Mouse (Mus musculus) liver, embryonic 15.5 days (tissue): ENCODE measurements around the gene Fads2. TPM values are rescaled to one million over a fixed set of nuclear protein-coding genes. Genes with fewer than 3 reads are reported as not detected.

Experiments
- ATAC-seq: fragments of 200-750 bp; cut with Nextera tagmentation; 2 replicates; pipeline ENCODE4 v1.8.0; 2017; ENCODE audit warnings: moderate number of reproducible peaks, mild to moderate bottlenecking, moderate library complexity; ENCODE audit not compliant: insufficient read depth
- H3K27ac ChIP-seq: fragments of 300-500 bp; sonication (generic); replicated peaks from 2 replicates; pipeline ENCODE4 v1.5.1; 2015; ENCODE audit warnings: mild to moderate bottlenecking, inconsistent platforms
- H3K27me3 ChIP-seq: fragments of 300-500 bp; sonication (generic); 2 replicates; pipeline ENCODE4 v1.6.1; 2015; ENCODE audit warnings: mild to moderate bottlenecking, inconsistent platforms
- H3K36me3 ChIP-seq: fragments of 300-500 bp; sonication (generic); replicated peaks from 2 replicates; pipeline ENCODE4 v1.6.1; 2015; ENCODE audit warnings: moderate library complexity, mild to moderate bottlenecking, inconsistent platforms
- H3K4me1 ChIP-seq: fragments of 300-500 bp; sonication (generic); replicated peaks from 2 replicates; pipeline ENCODE4 v1.6.1; 2015; ENCODE audit warnings: inconsistent platforms
- H3K4me2 ChIP-seq: fragments of 300-500 bp; sonication (generic); 2 replicates; pipeline ENCODE4 v1.6.1; 2015; ENCODE audit warnings: moderate library complexity, mild to moderate bottlenecking, inconsistent platforms
- H3K4me3 ChIP-seq: fragments of 300-500 bp; sonication (generic); replicated peaks from 2 replicates; pipeline ENCODE4 v1.5.1; 2015; ENCODE audit warnings: mild to moderate bottlenecking, inconsistent platforms
- H3K9ac ChIP-seq: fragments of 300-500 bp; sonication (generic); 2 replicates; pipeline ENCODE4 v1.6.1; 2015; ENCODE audit warnings: moderate library complexity, mild to moderate bottlenecking, inconsistent platforms
- H3K9me3 ChIP-seq: fragments of 300-500 bp; sonication (generic); replicated peaks from 2 replicates; pipeline ENCODE4 v1.6.1; 2016; ENCODE audit warnings: inconsistent platforms
- WGBS: fragments of 180-500 bp; shearing (Covaris S2); methylation state at CpG from one replicate; pipeline ENCODE4 v1.1.7; 2015; ENCODE audit warnings: mixed read lengths; ENCODE audit not compliant: insufficient replicate concordance; 5-methylcytosine and 5-hydroxymethylcytosine counted together
- polyA plus RNA-seq: library from polyadenylated mRNA; unstranded; fragments of >200 nt; fragmentation: Nextera tagmentation; extraction: Ambion mirVana; gene quantifications from 2 replicates; pipeline ENCODE4 v1.2.1, GENCODE M21; 2015

The Fads2 gene
- polyA plus RNA-seq, 1 experiment from 2014 or later, result 89.7 TPM

DNA sequence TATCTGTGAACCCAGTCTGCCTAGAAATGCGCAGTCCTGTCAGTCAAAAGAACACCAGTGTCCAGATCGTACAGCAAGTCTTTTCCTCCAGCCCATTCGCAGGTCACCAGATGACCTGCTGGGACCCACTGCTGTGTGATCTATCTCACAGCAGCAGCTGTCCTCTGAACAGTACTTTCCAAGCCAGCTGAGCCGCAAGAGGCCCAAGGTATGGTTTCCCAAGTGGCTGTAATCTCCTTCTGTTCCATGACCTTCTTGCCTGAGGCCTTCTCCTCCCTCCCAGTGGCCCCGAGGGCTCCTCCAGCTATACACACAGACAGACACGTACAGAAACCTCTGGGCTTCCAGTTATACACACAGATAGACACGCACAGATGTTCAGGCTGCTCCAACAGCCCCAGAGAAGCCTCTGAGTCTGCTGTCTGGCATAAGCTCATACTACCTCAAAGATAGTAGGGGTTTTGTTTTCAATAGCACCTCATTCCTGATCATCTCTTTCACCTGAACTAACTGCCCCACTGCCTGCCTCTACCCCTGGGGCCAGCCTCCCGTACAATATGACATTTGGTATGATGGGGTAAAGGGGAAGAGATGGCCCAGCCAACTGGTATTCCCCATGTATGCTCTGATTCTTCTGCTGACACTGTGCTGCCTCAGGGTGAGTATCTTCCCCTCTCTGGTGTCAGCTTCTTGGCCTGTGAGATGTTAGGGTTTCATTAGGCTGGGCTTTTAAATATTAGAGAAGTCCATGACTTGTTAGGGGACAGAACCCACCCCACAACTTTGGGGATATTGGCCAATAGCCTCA is 40.6 kb downstream of the Fads2 start:
- H3K36me3 ChIP-seq, result peaks cover 34% of the 10 kb centered on the region
- H3K9me3 ChIP-seq, result no peaks in the 10 kb centered on the region
- H3K4me2 ChIP-seq, result peak overlapping the region; percentile 64
- WGBS, result 20% methylated on average over 8 of the region's 8 CpGs
- peak overlapping the region; percentile 84 for H3K27ac ChIP-seq
- H3K4me3 ChIP-seq, result no peak overlapping the region
- peaks cover 67% of the 10 kb centered on the region for H3K4me1 ChIP-seq
- H3K9ac ChIP-seq, result peak overlapping the region; percentile 12; the same call in 1 of the 2 replicates
- ATAC-seq, result peak; percentile 32
- H3K27me3 ChIP-seq, result no peaks in the 10 kb centered on the region

GRCm38 (mm10) chr19:10059911-10060567 is 41.5 kb downstream of the Fads2 start:
- peaks cover 61% of the 10 kb centered on the region for H3K4me1 ChIP-seq
- no peaks in the 10 kb centered on the region for H3K27me3 ChIP-seq
- peak overlapping the region; percentile 18; the same call in 1 of the 2 replicates for H3K9ac ChIP-seq
- H3K4me2 ChIP-seq, result peak overlapping the region; percentile 64
- H3K36me3 ChIP-seq, result peaks cover 30% of the 10 kb centered on the region
- peak overlapping the region; percentile 84 for H3K27ac ChIP-seq
- WGBS, result 6% methylated on average over 10 of the region's 10 CpGs
- peak overlapping the region; percentile 36 for H3K4me3 ChIP-seq
- ATAC-seq, result peak; percentile 74
- H3K9me3 ChIP-seq, result no peaks in the 10 kb centered on the region

DNA sequence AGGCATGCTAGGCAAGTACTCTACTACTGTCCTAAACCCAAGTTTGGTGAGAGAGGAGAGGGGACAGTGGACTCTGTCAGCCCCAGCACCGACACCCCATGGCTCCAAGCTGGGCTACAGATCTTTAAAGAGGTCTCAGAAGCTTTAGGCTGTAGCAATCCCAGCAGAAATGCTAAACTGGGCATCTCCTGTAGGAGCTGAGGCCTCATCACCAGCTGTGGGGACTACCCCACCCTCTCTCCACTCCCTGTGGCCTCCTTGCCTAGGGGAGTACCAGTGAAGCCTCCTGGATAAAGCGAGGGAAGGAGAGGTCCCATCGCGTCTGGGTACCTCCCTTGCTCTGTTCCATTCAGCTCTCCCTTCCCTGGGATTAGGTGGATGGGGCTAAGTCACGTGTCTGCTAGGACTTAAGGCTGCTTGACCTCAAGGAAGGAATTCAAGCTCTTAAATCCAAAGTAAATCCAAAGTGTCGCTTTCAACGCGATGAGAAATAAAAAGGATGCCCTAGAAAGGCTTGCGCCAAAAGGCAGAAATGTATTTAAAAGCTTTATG is 42.6 kb downstream of the Fads2 start:
- no peak overlapping the region for H3K4me3 ChIP-seq

GRCm38 (mm10) chr19:10058352-10058825 is 43.2 kb downstream of the Fads2 start:
- peaks cover 26% of the 10 kb centered on the region for H3K36me3 ChIP-seq
- H3K9ac ChIP-seq, result no peak overlapping the region
- H3K4me3 ChIP-seq, result no peak overlapping the region
- no peaks in the 10 kb centered on the region for H3K9me3 ChIP-seq
- H3K27me3 ChIP-seq, result no peaks in the 10 kb centered on the region
- H3K4me2 ChIP-seq, result peak overlapping the region; percentile 36; the same call in 1 of the 2 replicates
- ATAC-seq, result no peak
- peak overlapping the region; percentile 48 for H3K27ac ChIP-seq
- WGBS, result 71% methylated on average over 1 of the region's 1 CpGs
- H3K4me1 ChIP-seq, result peaks cover 55% of the 10 kb centered on the region

More for the DNA sequence above, 42.6 kb downstream of the Fads2 start:
- peaks cover 31% of the 10 kb centered on the region for H3K36me3 ChIP-seq
- H3K9ac ChIP-seq, result no peak overlapping the region
- peak overlapping the region; percentile 64 for H3K4me2 ChIP-seq
- H3K4me1 ChIP-seq, result peaks cover 55% of the 10 kb centered on the region
- ATAC-seq, result no peak
- peak overlapping the region; percentile 84 for H3K27ac ChIP-seq
- WGBS, result 68% methylated on average over 9 of the region's 9 CpGs
- no peaks in the 10 kb centered on the region for H3K27me3 ChIP-seq
- H3K9me3 ChIP-seq, result no peaks in the 10 kb centered on the region

DNA sequence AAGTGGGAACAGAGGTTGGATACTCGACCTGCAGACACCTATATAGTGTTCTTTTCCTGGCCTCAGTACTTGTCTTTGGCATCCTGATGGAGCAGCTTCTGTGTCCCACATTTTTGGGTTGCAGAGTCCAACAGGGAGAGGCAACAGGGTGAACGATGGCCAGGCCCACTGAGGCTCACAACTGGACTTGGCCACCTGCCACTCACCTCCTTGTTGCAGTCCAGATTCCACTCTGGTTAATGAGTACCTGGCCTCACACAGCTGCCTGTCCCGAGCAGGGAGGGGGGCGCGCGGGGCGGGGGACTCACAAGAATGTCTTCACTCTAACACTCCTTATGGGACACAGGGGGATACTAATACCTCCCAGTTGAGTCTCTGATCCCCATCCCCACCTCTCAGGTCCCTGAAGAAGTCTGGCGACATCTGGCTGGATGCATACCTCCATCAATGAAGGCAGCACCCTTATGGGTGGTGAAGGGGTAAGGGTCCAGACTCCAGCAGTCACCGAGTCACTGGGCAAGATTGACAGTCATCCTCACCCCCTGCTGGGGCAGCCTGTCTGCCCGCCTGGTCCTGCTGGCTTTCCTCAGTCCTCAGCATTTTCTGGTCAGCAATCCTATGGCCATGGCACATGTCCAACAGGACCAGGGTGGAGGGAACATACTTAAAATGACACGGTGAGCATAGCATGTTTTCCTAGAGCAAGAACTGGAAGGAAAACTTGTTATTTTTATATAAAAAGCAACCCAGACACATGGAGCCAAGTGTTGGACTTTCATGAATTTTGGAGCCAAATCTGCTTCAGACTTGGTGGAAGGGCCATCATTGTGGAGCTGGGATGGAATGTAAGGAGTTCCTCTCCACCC is 43.8 kb downstream of the Fads2 start:
- 64% methylated on average over 11 of the region's 11 CpGs for WGBS
- peak; percentile 49 for ATAC-seq
- no peaks in the 10 kb centered on the region for H3K27me3 ChIP-seq

DNA sequence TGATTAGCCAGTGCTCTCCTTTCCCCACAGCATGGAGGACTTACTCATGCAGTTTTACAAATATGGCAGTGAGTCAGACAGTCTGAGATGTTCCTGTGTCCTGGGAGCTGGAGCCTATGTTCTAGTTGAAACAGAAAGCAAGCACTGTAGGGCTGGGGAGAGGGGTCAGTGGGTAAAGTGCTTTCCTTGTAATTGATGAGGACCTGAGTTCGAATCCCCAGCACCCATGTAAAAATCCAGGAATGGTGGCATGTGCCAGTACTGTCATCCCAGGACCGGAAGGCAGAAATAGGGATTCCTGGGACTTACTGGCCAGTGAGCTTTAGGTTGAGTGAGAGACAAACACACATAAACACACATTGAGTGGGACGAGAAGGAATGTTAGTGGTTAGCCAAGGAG is 44.9 kb downstream of the Fads2 start:
- H3K4me3 ChIP-seq, result no peak overlapping the region
- WGBS, result 64% methylated on average over 3 of the region's 3 CpGs
- H3K9ac ChIP-seq, result no peak overlapping the region
- no peaks in the 10 kb centered on the region for H3K27me3 ChIP-seq
- H3K4me1 ChIP-seq, result peaks cover 42% of the 10 kb centered on the region
- peak overlapping the region; percentile 12; the same call in 1 of the 2 replicates for H3K27ac ChIP-seq
- no peaks in the 10 kb centered on the region for H3K9me3 ChIP-seq
- no peak for ATAC-seq
- peaks cover 13% of the 10 kb centered on the region for H3K36me3 ChIP-seq
- no peak overlapping the region for H3K4me2 ChIP-seq

More for the DNA sequence above, 43.8 kb downstream of the Fads2 start:
- no peak overlapping the region for H3K9ac ChIP-seq
- H3K36me3 ChIP-seq, result peaks cover 21% of the 10 kb centered on the region
- peak overlapping the region; percentile 36 for H3K4me2 ChIP-seq
- no peaks in the 10 kb centered on the region for H3K9me3 ChIP-seq
- H3K4me1 ChIP-seq, result peaks cover 52% of the 10 kb centered on the region
- peak overlapping the region; percentile 48 for H3K27ac ChIP-seq
- H3K4me3 ChIP-seq, result no peak overlapping the region

DNA sequence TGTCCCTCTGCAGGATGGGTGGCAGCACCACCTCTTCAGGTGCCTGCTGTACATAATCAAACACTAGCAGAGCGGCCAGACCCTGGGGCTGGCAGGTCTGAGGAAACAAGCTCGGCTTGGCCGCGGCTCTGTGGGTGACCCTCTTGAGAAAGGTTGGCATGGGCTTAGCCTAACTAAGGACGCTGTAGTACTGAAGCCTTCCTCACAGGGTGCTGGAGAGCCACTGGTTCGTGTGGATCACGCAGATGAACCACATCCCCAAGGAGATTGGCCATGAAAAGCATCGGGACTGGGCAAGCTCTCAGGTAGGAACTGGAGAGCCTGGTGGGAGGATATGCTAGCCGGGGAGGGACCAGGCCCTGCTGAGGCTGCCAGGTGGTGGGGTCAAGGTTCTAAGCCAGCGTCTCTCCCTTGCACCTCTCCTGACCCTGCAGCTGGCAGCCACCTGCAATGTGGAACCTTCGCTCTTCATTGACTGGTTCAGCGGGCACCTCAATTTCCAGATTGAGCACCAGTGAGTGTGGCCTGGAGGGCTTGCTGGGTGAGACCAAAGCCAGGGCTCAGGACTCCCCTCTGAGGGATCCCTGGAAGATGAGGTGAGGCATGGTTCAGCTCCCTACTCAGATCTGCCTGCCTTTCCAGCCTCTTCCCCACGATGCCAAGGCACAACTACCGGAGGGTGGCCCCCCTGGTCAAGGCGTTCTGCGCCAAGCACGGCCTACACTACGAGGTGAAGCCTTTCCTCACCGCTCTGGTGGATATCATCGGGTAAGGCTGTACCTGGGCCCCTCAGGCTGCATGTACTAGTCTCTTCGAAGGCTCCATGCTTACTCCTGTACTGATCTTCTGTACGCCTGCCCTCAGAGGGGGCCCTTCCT is 45.5 kb downstream of the Fads2 start:
- 81% methylated on average over 22 of the region's 22 CpGs for WGBS
- Histone ChIP-seq H3K4me2 (no peak overlapping the region), H3K27me3 (no peaks in the 10 kb centered on the region), H3K4me3 (no peak overlapping the region), H3K4me1 (peaks cover 35% of the 10 kb centered on the region), H3K27ac (no peak overlapping the region), H3K9me3 (no peaks in the 10 kb centered on the region), H3K36me3 (peaks cover 11% of the 10 kb centered on the region; the same call in 1 of the 2 replicates), H3K9ac (no peak overlapping the region)
- no peak for ATAC-seq

GRCm38 (mm10) chr19:10055261-10055660 is 46.3 kb downstream of the Fads2 start:
- Histone ChIP-seq H3K9ac (no peak overlapping the region), H3K27ac (no peak overlapping the region), H3K36me3 (peaks cover 11% of the 10 kb centered on the region; the same call in 1 of the 2 replicates), H3K27me3 (no peaks in the 10 kb centered on the region), H3K9me3 (no peaks in the 10 kb centered on the region), H3K4me2 (no peak overlapping the region), H3K4me1 (peaks cover 30% of the 10 kb centered on the region), H3K4me3 (no peak overlapping the region)
- WGBS, result 57% methylated on average over 3 of the region's 3 CpGs
- no peak for ATAC-seq

- H3K4me1 ChIP-seq, result peaks cover 28% of the 10 kb centered on the region
- WGBS, result 68% methylated on average over 6 of the region's 6 CpGs
- peaks cover 11% of the 10 kb centered on the region; the same call in 1 of the 2 replicates for H3K36me3 ChIP-seq
- no peak overlapping the region for H3K27ac ChIP-seq
- H3K9ac ChIP-seq, result no peak overlapping the region
- no peaks in the 10 kb centered on the region for H3K9me3 ChIP-seq
- ATAC-seq, result no peak
- no peak overlapping the region for H3K4me2 ChIP-seq
- no peaks in the 10 kb centered on the region for H3K27me3 ChIP-seq
- H3K4me3 ChIP-seq, result no peak overlapping the region
Measured at GRCm38 (mm10) chr19:10054361-10055075, 47.0 kb downstream of the Fads2 start.
